Mouse (Mus musculus): ENCODE data around the gene Olfr549. TPM values are rescaled to one million over a fixed set of nuclear protein-coding genes. Genes with fewer than 3 reads are reported as not detected.

Olfr549 gene
- not detected in 2 replicates for polyA plus RNA-seq (2014; fragmentation: Nextera tagmentation; extraction: Ambion mirVana)

DNA sequence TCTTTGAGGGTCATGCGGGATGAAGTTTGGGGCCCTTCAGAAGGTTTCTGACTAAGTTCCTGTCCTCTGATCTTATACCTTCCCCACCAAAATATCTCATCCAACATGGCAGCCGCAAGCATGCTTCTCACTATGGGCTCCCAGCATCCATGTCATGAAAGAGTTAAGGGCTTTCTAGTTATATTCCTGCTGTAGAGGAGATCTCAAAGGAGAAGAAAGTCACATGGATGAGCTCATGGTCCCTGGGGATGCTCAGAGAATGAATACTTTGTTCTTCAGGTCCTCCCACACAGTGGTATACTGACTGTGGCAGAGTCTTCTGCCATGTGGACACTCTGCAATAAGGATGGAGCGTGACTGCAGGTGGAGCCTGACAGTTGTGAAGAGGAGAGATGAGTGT lies at the start of gene Olfr549:
Gene Olfr549 (plus strand): TSS at position 301 of the 400 bp plus-strand sequence.
- Histone ChIP-seq H3K36me3 (replicated peaks; ENCODE audit: control insufficient read depth, insufficient read depth) (no peaks in the 10 kb centered on the region), H3K9ac (no peak within 1 kb of the TSS), H3K4me1 (replicated peaks; ENCODE audit: control insufficient read depth, insufficient read depth, low read length) (no peaks in the 10 kb centered on the region), H3K4me3 (replicated peaks; ENCODE audit: low read length) (no peak within 1 kb of the TSS), H3K27me3 (ENCODE audit: control insufficient read depth, insufficient read depth, low read length) (no peaks in the 10 kb centered on the region), H3K27ac (no peak within 1 kb of the TSS), H3K4me2 (replicated peaks) (no peak within 1 kb of the TSS), H3K9me3 (ENCODE audit: control insufficient read depth, low read length) (no peaks in the 10 kb centered on the region)
- ATAC-seq (ENCODE audit: low FRiP score) (no peak), DNase-seq (ENCODE audit: low spot score) (no peak)
- 89% methylated on average over 3 of the region's 3 CpGs for WGBS

DNA sequence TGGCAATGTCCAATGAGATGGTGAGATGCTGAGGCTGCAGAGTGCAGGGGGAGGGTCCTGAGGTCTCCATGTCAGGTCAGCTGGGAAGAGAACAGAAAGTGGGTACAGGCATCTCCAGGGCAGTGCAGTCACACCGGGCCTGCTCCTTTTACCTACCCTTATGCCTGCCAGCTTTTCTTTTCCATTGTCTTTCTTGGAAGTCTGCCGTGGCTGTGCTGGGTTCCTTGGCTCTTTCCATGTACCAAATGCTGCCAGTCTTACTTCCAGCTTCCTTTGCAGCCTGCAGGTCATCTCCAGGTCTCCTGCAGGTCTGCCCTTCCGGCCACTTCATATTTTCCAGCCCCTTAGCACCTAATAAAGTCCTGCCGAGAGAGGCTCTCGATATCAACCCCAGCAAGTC lies 47.7 kb upstream of the Olfr549 start:
- 78% methylated on average over 5 of the region's 5 CpGs for WGBS
- no peaks in the 10 kb centered on the region for H3K4me1 ChIP-seq (replicated peaks; ENCODE audit: control insufficient read depth, insufficient read depth, low read length)

DNA sequence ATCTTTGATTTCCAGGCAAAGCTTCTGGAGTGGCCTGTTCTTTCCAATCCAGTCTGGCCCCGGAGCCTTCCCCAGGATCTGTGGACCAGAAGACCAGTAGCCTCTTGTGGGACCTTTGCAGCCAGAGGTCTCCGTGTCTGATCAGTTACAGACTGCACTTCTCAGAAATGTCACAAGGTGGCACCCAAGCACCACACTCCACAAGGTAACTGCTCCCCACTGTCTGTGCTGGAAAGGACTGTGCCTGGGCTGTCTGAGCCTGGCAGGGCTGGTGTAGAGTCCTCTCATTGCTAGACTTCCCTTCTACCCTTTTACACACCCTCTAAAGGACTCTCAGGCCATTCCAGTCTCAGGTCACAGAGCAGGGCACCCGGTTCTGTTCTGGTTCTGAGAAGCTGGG lies 42.8 kb upstream of the Olfr549 start:
- H3K4me2 ChIP-seq (replicated peaks): no peak overlapping the region
- H3K27ac ChIP-seq: no peak overlapping the region
- H3K9me3 ChIP-seq (ENCODE audit: control insufficient read depth, low read length): no peaks in the 10 kb centered on the region
- no peaks in the 10 kb centered on the region for H3K4me1 ChIP-seq (replicated peaks; ENCODE audit: control insufficient read depth, insufficient read depth, low read length)
- ATAC-seq (ENCODE audit: low FRiP score) (peak; percentile 81), DNase-seq (ENCODE audit: low spot score) (peak; percentile 82)
- H3K27me3 ChIP-seq (ENCODE audit: control insufficient read depth, insufficient read depth, low read length): 0 out of 2 replicates have a peak, but pooled peaks cover under 1% of the 10 kb centered on the region
- 48% methylated on average over 3 of the region's 3 CpGs for WGBS
- no peak overlapping the region for H3K9ac ChIP-seq
- H3K4me3 ChIP-seq (replicated peaks; ENCODE audit: low read length): no peak overlapping the region
- H3K36me3 ChIP-seq (replicated peaks; ENCODE audit: control insufficient read depth, insufficient read depth): no peaks in the 10 kb centered on the region

More for the DNA sequence above, 47.7 kb upstream of the Olfr549 start:
- H3K27ac ChIP-seq: no peak overlapping the region
- DNase-seq (ENCODE audit: low spot score) (no peak), ATAC-seq (ENCODE audit: low FRiP score) (no peak)
- H3K4me2 ChIP-seq (replicated peaks): no peak overlapping the region
- no peak overlapping the region for H3K4me3 ChIP-seq (replicated peaks; ENCODE audit: low read length)
- no peaks in the 10 kb centered on the region for H3K27me3 ChIP-seq (ENCODE audit: control insufficient read depth, insufficient read depth, low read length)
- no peak overlapping the region for H3K9ac ChIP-seq
- no peaks in the 10 kb centered on the region for H3K9me3 ChIP-seq (ENCODE audit: control insufficient read depth, low read length)
- no peaks in the 10 kb centered on the region for H3K36me3 ChIP-seq (replicated peaks; ENCODE audit: control insufficient read depth, insufficient read depth)

DNA sequence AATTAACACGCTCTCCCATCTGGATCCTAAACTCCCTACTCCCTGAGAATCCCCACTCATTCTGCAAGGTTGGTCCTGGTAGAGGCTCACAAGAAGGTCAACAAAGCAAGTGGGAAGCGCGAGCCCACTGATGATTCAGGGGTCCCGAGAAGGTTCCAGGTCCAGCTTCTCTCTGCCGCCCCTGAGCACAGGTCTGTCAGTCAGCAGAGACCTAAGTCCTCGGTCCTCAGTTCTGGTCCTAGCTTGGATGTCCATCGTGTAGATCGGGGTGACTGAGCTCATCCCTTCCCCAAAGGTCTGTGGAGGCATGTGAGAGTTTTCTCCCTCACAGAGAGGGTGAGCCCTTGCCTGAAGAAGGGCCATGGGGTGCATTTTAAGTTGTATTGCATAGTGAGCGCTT lies 41.6 kb upstream of the Olfr549 start:
- H3K4me2 ChIP-seq (replicated peaks): no peak overlapping the region
- no peaks in the 10 kb centered on the region for H3K9me3 ChIP-seq (ENCODE audit: control insufficient read depth, low read length)
- H3K27me3 ChIP-seq (ENCODE audit: control insufficient read depth, insufficient read depth, low read length): 0 out of 2 replicates have a peak, but pooled peaks cover 2% of the 10 kb centered on the region
- no peak overlapping the region for H3K4me3 ChIP-seq (replicated peaks; ENCODE audit: low read length)
- H3K36me3 ChIP-seq (replicated peaks; ENCODE audit: control insufficient read depth, insufficient read depth): no peaks in the 10 kb centered on the region
- no peaks in the 10 kb centered on the region for H3K4me1 ChIP-seq (replicated peaks; ENCODE audit: control insufficient read depth, insufficient read depth, low read length)
- DNase-seq (ENCODE audit: low spot score): no peak
- ATAC-seq (ENCODE audit: low FRiP score): no peak
- no peak overlapping the region for H3K27ac ChIP-seq
- 94% methylated on average over 9 of the region's 9 CpGs for WGBS
- H3K9ac ChIP-seq: no peak overlapping the region

DNA sequence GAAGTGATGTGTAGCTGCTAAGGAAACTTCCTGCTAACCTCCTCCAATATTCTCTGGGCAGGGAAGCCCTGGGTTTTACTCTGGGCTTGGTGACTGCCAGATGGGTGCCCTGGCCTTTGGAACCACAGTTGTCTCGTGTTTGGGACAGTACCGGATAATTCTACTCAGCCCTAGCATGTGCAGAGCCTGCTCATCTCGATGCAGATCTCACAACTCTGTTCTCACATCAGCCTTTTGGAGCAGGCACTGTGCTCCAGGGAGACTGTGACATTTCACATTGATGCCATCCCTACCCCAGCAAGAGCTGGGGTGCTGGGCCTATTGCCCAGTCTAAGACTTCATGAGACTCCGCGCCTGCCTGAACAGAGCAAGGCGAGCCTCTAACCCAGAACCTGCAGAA lies 41.0 kb upstream of the Olfr549 start:
- no peak overlapping the region for H3K27ac ChIP-seq
- WGBS: 90% methylated on average over 6 of the region's 6 CpGs
- no peak overlapping the region for H3K9ac ChIP-seq
- no peak overlapping the region for H3K4me2 ChIP-seq (replicated peaks)
- no peaks in the 10 kb centered on the region for H3K4me1 ChIP-seq (replicated peaks; ENCODE audit: control insufficient read depth, insufficient read depth, low read length)
- ATAC-seq (ENCODE audit: low FRiP score): no peak
- 0 out of 2 replicates have a peak, but pooled peaks cover 3% of the 10 kb centered on the region for H3K27me3 ChIP-seq (ENCODE audit: control insufficient read depth, insufficient read depth, low read length)
- no peak overlapping the region for H3K4me3 ChIP-seq (replicated peaks; ENCODE audit: low read length)
- H3K9me3 ChIP-seq (ENCODE audit: control insufficient read depth, low read length): no peaks in the 10 kb centered on the region
- no peaks in the 10 kb centered on the region for H3K36me3 ChIP-seq (replicated peaks; ENCODE audit: control insufficient read depth, insufficient read depth)
- DNase-seq (ENCODE audit: low spot score): no peak

DNA sequence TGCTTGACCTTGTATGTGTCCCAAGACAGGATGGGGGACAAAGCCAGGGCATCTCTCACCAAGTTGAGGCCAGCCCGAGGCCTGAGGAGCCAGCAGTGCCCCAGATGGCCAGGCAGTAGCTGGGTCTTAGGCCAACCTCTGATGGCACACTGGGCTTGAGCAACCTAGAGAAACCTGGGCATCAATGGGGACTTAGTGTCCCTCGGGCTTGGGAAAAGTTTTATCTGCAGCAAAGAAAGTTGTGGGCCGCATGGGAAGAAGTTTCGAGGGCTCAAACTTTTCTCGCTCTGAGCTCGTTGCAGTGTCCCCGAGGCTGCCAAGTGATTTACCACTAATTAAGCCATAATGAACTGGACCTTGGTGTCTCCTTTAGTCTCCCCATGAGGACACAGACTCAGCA lies 39.9 kb upstream of the Olfr549 start:
- H3K4me1 ChIP-seq (replicated peaks; ENCODE audit: control insufficient read depth, insufficient read depth, low read length): no peaks in the 10 kb centered on the region
- no peaks in the 10 kb centered on the region for H3K36me3 ChIP-seq (replicated peaks; ENCODE audit: control insufficient read depth, insufficient read depth)
- ATAC-seq (ENCODE audit: low FRiP score) (no peak), DNase-seq (ENCODE audit: low spot score) (no peak)
- H3K9me3 ChIP-seq (ENCODE audit: control insufficient read depth, low read length): no peaks in the 10 kb centered on the region
- H3K27ac ChIP-seq: no peak overlapping the region
- H3K4me2 ChIP-seq (replicated peaks): no peak overlapping the region
- H3K4me3 ChIP-seq (replicated peaks; ENCODE audit: low read length): no peak overlapping the region
- H3K9ac ChIP-seq: no peak overlapping the region
- H3K27me3 ChIP-seq (ENCODE audit: control insufficient read depth, insufficient read depth, low read length): 0 out of 2 replicates have a peak, but pooled peaks cover 10% of the 10 kb centered on the region
- 79% methylated on average over 7 of the region's 7 CpGs for WGBS

DNA sequence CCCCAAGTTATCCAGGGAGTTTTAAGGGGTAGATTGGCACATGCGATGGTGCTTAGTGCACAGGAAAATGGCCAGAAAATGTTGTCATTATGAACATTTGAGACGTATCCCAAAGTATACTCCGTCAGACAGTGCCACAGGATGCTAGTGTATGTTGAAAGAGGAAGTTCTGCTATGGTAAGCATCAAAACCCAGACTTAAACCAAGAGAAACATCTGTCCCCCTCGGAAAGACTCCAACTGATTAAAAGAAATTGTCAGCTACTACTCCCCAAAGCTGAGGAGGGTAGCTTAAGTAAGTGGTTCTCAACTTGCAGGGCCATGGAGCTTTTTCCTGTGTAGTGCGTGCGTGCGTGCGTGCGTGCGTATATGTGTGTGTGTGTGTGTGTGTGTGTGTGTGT lies 37.7 kb upstream of the Olfr549 start:
- 94% methylated on average over 10 of the region's 10 CpGs for WGBS
- H3K36me3 ChIP-seq (replicated peaks; ENCODE audit: control insufficient read depth, insufficient read depth): no peaks in the 10 kb centered on the region
- ATAC-seq (ENCODE audit: low FRiP score) (no peak), DNase-seq (ENCODE audit: low spot score) (no peak)
- no peak overlapping the region for H3K9ac ChIP-seq
- H3K27ac ChIP-seq: no peak overlapping the region
- H3K27me3 ChIP-seq (ENCODE audit: control insufficient read depth, insufficient read depth, low read length): 0 out of 2 replicates have a peak, but pooled peaks cover 10% of the 10 kb centered on the region
- H3K4me3 ChIP-seq (replicated peaks; ENCODE audit: low read length): no peak overlapping the region
- H3K9me3 ChIP-seq (ENCODE audit: control insufficient read depth, low read length): no peaks in the 10 kb centered on the region
- no peak overlapping the region for H3K4me2 ChIP-seq (replicated peaks)
- H3K4me1 ChIP-seq (replicated peaks; ENCODE audit: control insufficient read depth, insufficient read depth, low read length): no peaks in the 10 kb centered on the region

DNA sequence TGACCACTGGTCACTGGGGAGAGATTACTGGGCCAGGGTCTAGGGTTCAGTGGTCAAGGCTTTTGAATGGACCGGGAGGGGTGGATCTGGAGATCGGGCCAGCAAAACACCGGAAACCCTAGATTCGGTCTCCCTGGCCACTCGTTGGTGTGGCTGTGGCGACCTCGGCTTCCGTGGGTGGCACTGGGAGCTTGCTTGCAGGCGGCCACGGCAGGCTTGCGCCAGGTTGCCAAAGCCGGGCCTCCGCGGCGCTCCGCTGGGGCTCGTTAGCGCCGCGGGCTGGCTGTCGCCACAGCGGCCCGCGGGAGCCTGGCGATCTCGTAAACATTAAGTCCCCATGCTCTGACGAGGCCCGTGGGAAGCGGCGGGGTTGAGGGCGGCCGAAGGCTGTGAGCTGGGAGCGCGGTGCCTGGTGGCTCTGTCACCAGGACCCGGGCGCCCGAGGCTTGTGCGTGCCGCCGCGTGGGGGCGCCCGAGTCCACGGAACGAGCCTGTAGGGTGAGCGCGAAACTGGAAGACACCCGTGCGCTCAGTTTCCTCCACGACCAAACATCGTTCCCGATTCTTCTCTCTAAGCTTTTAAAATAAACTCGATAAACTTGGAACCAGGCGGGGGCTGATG lies 36.7 kb upstream of the Olfr549 start:
- WGBS: under 1% methylated on average over 54 of the region's 54 CpGs
- peak; percentile 97 for ATAC-seq (ENCODE audit: low FRiP score)
- DNase-seq (ENCODE audit: low spot score): peak; percentile 93
- H3K27ac ChIP-seq: no peak overlapping the region
- H3K4me3 ChIP-seq (replicated peaks; ENCODE audit: low read length): peak overlapping the region; percentile 50
- no peaks in the 10 kb centered on the region for H3K9me3 ChIP-seq (ENCODE audit: control insufficient read depth, low read length)
- peak overlapping the region; percentile 74 for H3K4me2 ChIP-seq (replicated peaks)
- H3K4me1 ChIP-seq (replicated peaks; ENCODE audit: control insufficient read depth, insufficient read depth, low read length): no peaks in the 10 kb centered on the region
- no peaks in the 10 kb centered on the region for H3K36me3 ChIP-seq (replicated peaks; ENCODE audit: control insufficient read depth, insufficient read depth)
- peak overlapping the region; percentile 75 for H3K9ac ChIP-seq
- 0 out of 2 replicates have a peak, but pooled peaks cover 10% of the 10 kb centered on the region for H3K27me3 ChIP-seq (ENCODE audit: control insufficient read depth, insufficient read depth, low read length)

DNA sequence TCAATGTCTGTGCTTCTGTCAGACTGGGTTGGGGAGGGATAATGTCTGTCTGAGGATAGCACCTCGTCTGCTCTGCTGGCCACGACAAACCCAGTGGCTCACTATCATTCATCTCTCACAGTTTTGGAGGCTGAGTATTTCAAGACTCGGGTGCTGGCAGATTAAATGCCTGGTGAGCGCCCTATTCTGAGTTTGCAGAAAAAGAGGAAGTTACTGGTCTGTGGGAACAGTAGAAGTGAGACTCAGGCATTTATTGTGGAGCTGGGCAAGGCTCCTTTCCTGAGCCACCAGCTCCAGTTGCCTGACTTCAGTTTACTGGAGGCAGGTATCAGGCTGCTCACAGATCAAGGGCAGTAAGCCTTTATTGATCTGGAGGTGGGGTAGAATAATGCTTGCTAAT lies 35.5 kb upstream of the Olfr549 start:
- 75% methylated on average over 4 of the region's 4 CpGs for WGBS
- ATAC-seq (ENCODE audit: low FRiP score) (no peak), DNase-seq (ENCODE audit: low spot score) (no peak)
- 0 out of 2 replicates have a peak, but pooled peaks cover 10% of the 10 kb centered on the region for H3K27me3 ChIP-seq (ENCODE audit: control insufficient read depth, insufficient read depth, low read length)
- H3K27ac ChIP-seq: no peak overlapping the region
- H3K9me3 ChIP-seq (ENCODE audit: control insufficient read depth, low read length): no peaks in the 10 kb centered on the region
- no peaks in the 10 kb centered on the region for H3K4me1 ChIP-seq (replicated peaks; ENCODE audit: control insufficient read depth, insufficient read depth, low read length)
- H3K9ac ChIP-seq: no peak overlapping the region
- no peak overlapping the region for H3K4me3 ChIP-seq (replicated peaks; ENCODE audit: low read length)
- no peak overlapping the region for H3K4me2 ChIP-seq (replicated peaks)
- no peaks in the 10 kb centered on the region for H3K36me3 ChIP-seq (replicated peaks; ENCODE audit: control insufficient read depth, insufficient read depth)
